Mouse (Mus musculus) heart, adult 2 months (tissue): Measurements from ENCODE around the gene Lonp2. TPM values are rescaled to one million over a fixed set of nuclear protein-coding genes. Genes with fewer than 3 reads are reported as not detected.

ENCODE experiments used
- DNase-seq, 2 experiments: peaks; one replicate each; pipeline ENCODE4 v3.0.0; 2021
- H3K27ac ChIP-seq: fragments of 200-600 bp; 2 replicates; pipeline ENCODE4 v1.8.1; 2022
- H3K27me3 ChIP-seq: fragments of 200-500 bp; 2 replicates; pipeline ENCODE4 v1.6.1; 2012; ENCODE audit warnings: mild to moderate bottlenecking, low read length, inconsistent platforms, mixed read lengths; ENCODE audit not compliant: control insufficient read depth, insufficient read depth
- H3K36me3 ChIP-seq: fragments of 200-500 bp; 2 replicates; pipeline ENCODE4 v1.6.1; 2012; ENCODE audit warnings: low read length, inconsistent platforms; ENCODE audit not compliant: control insufficient read depth, insufficient read depth
- H3K4me1 ChIP-seq: fragments of 200-500 bp; 2 replicates; pipeline ENCODE4 v1.6.1; 2011; ENCODE audit warnings: low read length; ENCODE audit not compliant: control insufficient read depth, insufficient read depth
- H3K4me3 ChIP-seq: fragments of 200-600 bp; 2 replicates; pipeline ENCODE4 v1.8.1; 2022
- H3K79me2 ChIP-seq: fragments of 200-500 bp; replicated peaks from 2 replicates; pipeline ENCODE4 v1.6.1; 2012; ENCODE audit warnings: mild to moderate bottlenecking, inconsistent platforms, low read length, moderate library complexity, mixed read lengths; ENCODE audit not compliant: control insufficient read depth, insufficient read depth
- H3K9ac ChIP-seq: fragments of 200-500 bp; 2 replicates; pipeline ENCODE4 v1.6.1; 2012; ENCODE audit warnings: low read depth, mild to moderate bottlenecking, control low read depth, inconsistent platforms, low read length, mixed read lengths
- CTCF ChIP-seq: fragments of 200-600 bp; IDR thresholded peaks from 2 replicates; pipeline ENCODE4 v1.8.1; 2022; ENCODE audit warnings: antibody characterized with exemption, mild to moderate bottlenecking, moderate library complexity
- EP300 ChIP-seq: fragments of 200-500 bp; IDR thresholded peaks from 2 replicates; pipeline ENCODE4 v1.6.1; 2011; ENCODE audit warnings: low read depth, low read length, control low read depth; ENCODE audit not compliant: insufficient read depth
- POLR2A ChIP-seq: fragments of 200-500 bp; IDR thresholded peaks from 2 replicates; pipeline ENCODE4 v1.6.1; 2011; ENCODE audit warnings: mild to moderate bottlenecking, low read depth, low read length, control low read depth; ENCODE audit not compliant: insufficient read depth
- WGBS: fragments of 180-500 bp; shearing (Covaris S2); methylation state at CpG from one replicate; pipeline ENCODE4 v1.1.7; 2018; 5-methylcytosine and 5-hydroxymethylcytosine counted together
- intact Hi-C: fragments of 180-260 bp; cut with DNase I; formaldehyde crosslinking; loops from one replicate; pipeline ENCODE4 v1.15.1; 2025
- polyA plus RNA-seq: library from polyadenylated mRNA; depleted of rRNA; stranded (reverse); fragments of >200 nt; gene quantifications from 2 replicates; pipeline ENCODE4 v1.2.3, GENCODE M21; 2012
- total RNA-seq, 2 experiments: library from RNA; stranded (reverse); gene quantifications; 2 replicates each; pipeline ENCODE4 v1.2.3; 2021

Gene Lonp2
- total and polyA plus RNA-seq, 3 experiments: 53.4 to 81.5 (median 69.9) TPM

DNA sequence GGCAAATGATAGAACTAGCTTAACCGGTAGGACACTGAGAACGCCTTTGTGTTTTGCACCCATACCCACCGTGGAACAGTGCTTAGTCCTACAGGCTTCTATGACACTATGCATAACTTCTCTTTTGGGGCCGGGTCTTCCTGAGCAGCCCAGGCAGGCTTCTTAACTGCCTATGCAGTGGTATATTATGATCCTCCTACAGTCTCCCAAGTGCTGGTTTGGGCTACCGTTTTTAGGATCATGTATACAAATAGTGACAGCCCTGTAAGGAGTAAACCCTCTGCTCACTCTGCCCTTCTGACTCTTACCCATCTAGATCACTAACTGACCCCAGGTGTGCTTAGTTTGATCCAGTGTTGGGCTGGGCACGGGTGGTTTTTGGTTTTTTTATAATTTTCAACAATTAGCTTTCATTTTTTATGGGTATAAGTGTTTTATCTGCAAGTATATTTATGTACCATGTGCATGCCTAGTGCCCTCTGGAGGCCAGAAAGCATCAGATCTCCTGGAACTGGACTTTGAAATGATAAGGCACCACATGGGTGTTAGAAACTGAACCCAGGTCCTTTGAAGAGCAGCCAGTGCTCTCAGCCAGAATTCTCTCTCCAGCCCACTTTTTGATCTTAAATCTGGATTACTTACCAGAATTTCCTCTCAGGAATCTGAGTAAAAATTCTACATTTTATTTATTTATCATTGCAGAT, 97.1 kb downstream of the Lonp2 start:
- peaks cover 2% of the 10 kb centered on the region for H3K4me1 ChIP-seq
- no peak overlapping the region for H3K4me3 ChIP-seq
- DNase-seq: no peak
- H3K36me3 ChIP-seq: peaks cover 16% of the 10 kb centered on the region
- intact Hi-C loops: loop anchor here (2.0 kb wide), 1 partner anchor 14 kb away; no protein-coding TSS in a partner anchor
- H3K79me2 ChIP-seq: no peaks in the 10 kb centered on the region
- 86% methylated on average over 6 of the region's 6 CpGs for WGBS
- H3K9ac ChIP-seq: no peak overlapping the region
- TF ChIP-seq CTCF: peak; percentile 50
- TF ChIP-seq POLR2A: no peak
- H3K27me3 ChIP-seq: no peaks in the 10 kb centered on the region
- H3K27ac ChIP-seq: no peak overlapping the region

- Histone ChIP-seq H3K4me3 (no peak overlapping the region), H3K36me3 (peaks cover 18% of the 10 kb centered on the region), H3K4me1 (peaks cover 3% of the 10 kb centered on the region), H3K27ac (no peak overlapping the region), H3K27me3 (no peaks in the 10 kb centered on the region), H3K9ac (no peak overlapping the region), H3K79me2 (no peaks in the 10 kb centered on the region)
- intact Hi-C loops: loop anchor here (2.0 kb wide), 1 partner anchor 13 kb away; no protein-coding TSS in a partner anchor
- TF ChIP-seq POLR2A (no peak), CTCF (no peak), EP300 (no peak)
- no peak for DNase-seq
- WGBS: 81% methylated on average over 2 of the region's 2 CpGs
Observed at GRCm38 (mm10) chr8:86721490-86721889, 97.6 kb downstream of the Lonp2 start.

DNA sequence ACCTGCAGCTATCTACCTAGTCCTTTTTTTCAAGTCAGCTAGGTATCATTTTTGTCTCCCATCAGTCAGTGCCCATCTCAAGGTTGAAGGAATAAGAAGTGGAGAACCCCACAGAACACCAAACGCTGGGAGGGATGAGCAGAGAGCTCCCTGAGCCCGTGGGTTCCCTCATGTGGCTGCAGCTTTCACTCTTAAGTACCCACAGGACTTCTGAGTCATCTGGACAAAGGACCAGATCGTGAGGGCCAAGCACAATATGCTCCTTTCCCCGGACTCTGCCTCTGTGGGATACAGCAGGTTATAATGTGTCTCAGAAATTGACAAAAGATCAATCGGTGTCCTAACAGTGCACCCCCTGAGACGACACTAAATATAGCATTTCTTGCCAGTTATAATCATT, 103.1 kb downstream of the Lonp2 start:
- H3K79me2 ChIP-seq: peaks cover 8% of the 10 kb centered on the region; the same call in 1 of the 2 replicates
- no peak overlapping the region for H3K4me3 ChIP-seq
- 37% methylated on average over 6 of the region's 6 CpGs for WGBS
- peaks cover 25% of the 10 kb centered on the region for H3K4me1 ChIP-seq
- H3K27me3 ChIP-seq: no peaks in the 10 kb centered on the region
- H3K9ac ChIP-seq: no peak overlapping the region
- H3K36me3 ChIP-seq: peaks cover 40% of the 10 kb centered on the region
- 0 out of 2 replicates have a peak overlapping the region, but pooled peaks have one; percentile 3 for H3K27ac ChIP-seq
- TF ChIP-seq POLR2A (no peak), CTCF (peak; percentile 17)
- intact Hi-C loops: no loop called here
- DNase-seq: no peak

GRCm38 (mm10) chr8:86728224-86728950, 104.5 kb downstream of the Lonp2 start:
- intact Hi-C loops: loop anchor here (2.0 kb wide), 1 partner anchor 14 kb away; no protein-coding TSS in a partner anchor
- Histone ChIP-seq H3K4me3 (0 out of 2 replicates have a peak overlapping the region, but pooled peaks have one; percentile 3), H3K27ac (peak overlapping the region; percentile 26), H3K9ac (no peak overlapping the region), H3K27me3 (no peaks in the 10 kb centered on the region), H3K36me3 (peaks cover 39% of the 10 kb centered on the region), H3K79me2 (peaks cover 10% of the 10 kb centered on the region; the same call in 1 of the 2 replicates), H3K4me1 (peaks cover 27% of the 10 kb centered on the region)
- DNase-seq: peak in 1 of 2 experiments; percentile 24
- WGBS: 36% methylated on average over 19 of the region's 19 CpGs
- TF ChIP-seq EP300: no peak
- TF ChIP-seq CTCF: no peak
- no peak for TF ChIP-seq POLR2A

DNA sequence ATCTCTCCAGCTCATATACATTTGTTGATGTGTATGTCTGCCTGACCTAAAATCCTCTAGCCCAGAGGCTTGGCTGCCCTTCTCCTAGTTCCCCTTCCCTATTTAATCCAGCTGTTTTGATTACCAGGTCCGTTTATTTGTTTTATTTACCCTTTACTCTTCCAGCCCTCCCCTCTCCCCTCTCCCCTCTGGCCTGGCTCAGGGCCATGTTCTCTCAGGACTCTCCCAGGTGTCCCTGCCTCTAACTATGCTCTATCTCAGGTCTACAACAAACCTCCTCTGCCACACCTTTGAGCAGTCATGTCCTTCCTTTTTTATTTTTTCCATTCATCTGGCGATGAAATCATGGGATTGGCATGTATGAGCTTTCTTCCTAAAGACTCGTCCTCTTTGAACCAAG, 106.5 kb downstream of the Lonp2 start:
- peaks cover 29% of the 10 kb centered on the region for H3K4me1 ChIP-seq
- peaks cover 11% of the 10 kb centered on the region for H3K79me2 ChIP-seq
- H3K27me3 ChIP-seq: no peaks in the 10 kb centered on the region
- TF ChIP-seq POLR2A (no peak), CTCF (no peak), EP300 (no peak)
- H3K4me3 ChIP-seq: no peak overlapping the region
- DNase-seq: no peak
- peaks cover 48% of the 10 kb centered on the region for H3K36me3 ChIP-seq
- H3K27ac ChIP-seq: no peak overlapping the region; the same call in 1 of the 2 replicates
- 19% methylated on average over 3 of the region's 3 CpGs for WGBS
- intact Hi-C loops: no loop called here
- no peak overlapping the region for H3K9ac ChIP-seq

GRCm38 (mm10) chr8:86730860-86731259, 107.0 kb downstream of the Lonp2 start:
- DNase-seq: no peak
- Histone ChIP-seq H3K36me3 (peaks cover 52% of the 10 kb centered on the region), H3K27ac (no peak overlapping the region), H3K27me3 (no peaks in the 10 kb centered on the region), H3K9ac (no peak overlapping the region; the same call in 1 of the 2 replicates), H3K4me1 (peaks cover 34% of the 10 kb centered on the region), H3K79me2 (peaks cover 13% of the 10 kb centered on the region), H3K4me3 (no peak overlapping the region)
- intact Hi-C loops: no loop called here
- WGBS: 65% methylated on average over 1 of the region's 1 CpGs
- TF ChIP-seq POLR2A: no peak
- TF ChIP-seq CTCF: no peak
- no peak for TF ChIP-seq EP300
